Mouse (Mus musculus) ES-Bruce4 (cell line): ENCODE measurements around the gene Frmd6. TPM values are rescaled to one million over a fixed set of nuclear protein-coding genes. Genes with fewer than 3 reads are reported as not detected.

Experiments
- H3K27ac ChIP-seq: 2 replicates; pipeline ENCODE4 v1.5.1; 2012; ENCODE audit warnings: low read length, inconsistent platforms; ENCODE audit not compliant: insufficient read depth
- H3K27me3 ChIP-seq: 2 replicates; pipeline ENCODE4 v1.6.1; 2012; ENCODE audit warnings: mild to moderate bottlenecking, low read length, inconsistent platforms; ENCODE audit not compliant: control insufficient read depth, poor library complexity, insufficient read depth, severe bottlenecking
- H3K36me3 ChIP-seq: 2 replicates; pipeline ENCODE4 v1.6.1; 2012; ENCODE audit warnings: inconsistent platforms, mild to moderate bottlenecking, low read length, moderate library complexity; ENCODE audit not compliant: control insufficient read depth, poor library complexity, insufficient read depth, severe bottlenecking
- H3K4me1 ChIP-seq: one replicate; pipeline ENCODE4 v1.8.1; 2011; ENCODE audit warnings: low read length; ENCODE audit not compliant: control insufficient read depth, insufficient read depth
- H3K4me3 ChIP-seq: 2 replicates; pipeline ENCODE4 v1.5.1; 2011; ENCODE audit warnings: low read depth, mild to moderate bottlenecking, low read length
- H3K9ac ChIP-seq: 2 replicates; pipeline ENCODE4 v1.6.1; 2012; ENCODE audit warnings: low read depth, mild to moderate bottlenecking, inconsistent platforms; ENCODE audit not compliant: poor library complexity, severe bottlenecking
- H3K9me3 ChIP-seq: replicated peaks from 2 replicates; pipeline ENCODE4 v1.6.1; 2012; ENCODE audit warnings: mild to moderate bottlenecking, low read length, inconsistent platforms; ENCODE audit not compliant: control insufficient read depth, poor library complexity, insufficient read depth, severe bottlenecking
- CTCF ChIP-seq: IDR thresholded peaks from one replicate; pipeline ENCODE4 v1.8.1; 2011; ENCODE audit warnings: low read depth, low read length
- EP300 ChIP-seq: IDR thresholded peaks from 2 replicates; pipeline ENCODE4 v1.6.1; 2011; ENCODE audit warnings: low read depth, low read length; ENCODE audit not compliant: insufficient read depth
- POLR2A ChIP-seq: IDR thresholded peaks from one replicate; pipeline ENCODE4 v1.8.1; 2011; ENCODE audit warnings: low read length; ENCODE audit not compliant: insufficient read depth
- polyA plus RNA-seq: library from polyadenylated mRNA; stranded (reverse); fragments of >200 nt; gene quantifications from 2 replicates; pipeline ENCODE4 v1.2.4, GENCODE M21; 2011; ENCODE audit warnings: low read depth; ENCODE audit not compliant: missing spikeins, insufficient read depth, insufficient read length

Gene Frmd6
- polyA plus RNA-seq, 1 experiment: 30.5 TPM

DNA sequence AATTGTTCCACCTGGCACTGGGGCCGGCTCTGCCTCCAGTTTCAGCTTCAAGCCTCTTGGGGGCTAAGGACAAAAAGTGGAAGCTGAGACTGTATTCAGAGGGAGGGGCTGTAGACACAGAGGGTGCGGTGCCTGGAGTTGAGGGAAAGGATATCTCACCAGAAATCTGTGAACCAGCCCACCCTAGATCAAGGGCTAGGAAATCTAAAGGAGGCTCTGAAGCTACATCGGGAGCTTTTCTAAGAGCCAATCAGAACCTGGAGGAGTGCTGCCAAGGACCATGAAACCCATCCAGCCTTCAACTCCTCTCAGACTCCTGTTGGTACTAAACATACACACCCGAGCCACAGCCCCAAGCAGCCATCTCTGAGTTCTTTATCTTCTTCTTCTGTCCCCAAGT, 82.8 kb downstream of the Frmd6 start:
- TF ChIP-seq EP300 (no peak), CTCF (no peak), POLR2A (no peak)
- H3K4me1 ChIP-seq: peaks cover 4% of the 10 kb centered on the region

DNA sequence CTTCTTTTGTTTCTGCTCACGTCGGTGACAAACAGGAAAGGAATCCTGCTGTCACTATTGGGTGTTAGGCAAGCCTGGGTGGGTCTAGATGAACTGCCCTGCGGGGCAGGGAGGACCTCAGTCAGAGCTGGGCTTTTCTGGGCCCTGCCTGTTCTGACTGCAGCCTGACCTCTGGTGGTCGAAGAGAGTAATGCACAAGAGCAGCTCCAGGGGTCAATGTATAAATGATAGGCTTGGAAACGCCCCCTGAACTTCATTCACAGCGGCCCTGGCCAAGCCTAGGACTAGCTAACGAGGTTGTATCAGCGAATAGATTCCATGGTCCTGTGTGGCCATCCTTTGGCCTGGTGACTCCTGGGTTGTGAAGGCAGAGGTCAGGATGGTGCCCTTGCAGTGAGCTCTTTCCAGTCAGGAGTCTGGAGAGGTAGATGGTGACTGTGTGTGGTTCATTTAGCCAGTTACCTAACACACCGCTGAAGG, 85.0 kb downstream of the Frmd6 start:
- Histone ChIP-seq H3K9ac (no peak overlapping the region), H3K4me3 (no peak overlapping the region), H3K4me1 (peaks cover 4% of the 10 kb centered on the region), H3K36me3 (no peaks in the 10 kb centered on the region), H3K27ac (no peak overlapping the region), H3K9me3 (no peaks in the 10 kb centered on the region), H3K27me3 (no peaks in the 10 kb centered on the region)
- TF ChIP-seq EP300: no peak
- TF ChIP-seq CTCF: peak; percentile 85

More for the DNA sequence above, 82.8 kb downstream of the Frmd6 start:
- Histone ChIP-seq H3K4me3 (peak overlapping the region; percentile 5; the same call in 1 of the 2 replicates), H3K9ac (no peak overlapping the region), H3K9me3 (no peaks in the 10 kb centered on the region), H3K36me3 (no peaks in the 10 kb centered on the region), H3K27ac (no peak overlapping the region), H3K27me3 (no peaks in the 10 kb centered on the region)

DNA sequence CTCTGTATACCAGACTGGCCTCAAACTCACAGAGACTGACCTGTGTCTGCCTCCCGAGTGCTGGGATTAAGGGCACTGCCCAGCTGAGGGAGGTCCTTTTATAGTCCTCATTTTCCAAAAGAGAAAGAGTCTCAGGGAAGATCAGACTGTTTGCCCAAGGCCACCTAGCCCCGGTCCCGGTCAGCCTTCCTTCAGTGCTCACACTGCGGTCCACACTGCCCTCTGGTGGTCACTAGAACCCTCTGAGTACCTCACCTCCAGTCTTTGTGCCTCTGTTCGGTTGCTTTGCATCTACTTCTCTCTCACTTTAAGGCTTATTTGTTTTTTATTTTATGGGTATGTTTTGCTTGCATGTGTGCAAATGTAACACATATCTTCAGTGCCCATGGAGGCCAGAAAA, 85.7 kb downstream of the Frmd6 start:
- peaks cover 4% of the 10 kb centered on the region for H3K4me1 ChIP-seq
- no peaks in the 10 kb centered on the region for H3K9me3 ChIP-seq
- H3K27me3 ChIP-seq: no peaks in the 10 kb centered on the region
- H3K9ac ChIP-seq: no peak overlapping the region
- H3K4me3 ChIP-seq: no peak overlapping the region
- no peaks in the 10 kb centered on the region for H3K36me3 ChIP-seq
- H3K27ac ChIP-seq: no peak overlapping the region
- TF ChIP-seq CTCF: peak; percentile 97
- no peak for TF ChIP-seq EP300

DNA sequence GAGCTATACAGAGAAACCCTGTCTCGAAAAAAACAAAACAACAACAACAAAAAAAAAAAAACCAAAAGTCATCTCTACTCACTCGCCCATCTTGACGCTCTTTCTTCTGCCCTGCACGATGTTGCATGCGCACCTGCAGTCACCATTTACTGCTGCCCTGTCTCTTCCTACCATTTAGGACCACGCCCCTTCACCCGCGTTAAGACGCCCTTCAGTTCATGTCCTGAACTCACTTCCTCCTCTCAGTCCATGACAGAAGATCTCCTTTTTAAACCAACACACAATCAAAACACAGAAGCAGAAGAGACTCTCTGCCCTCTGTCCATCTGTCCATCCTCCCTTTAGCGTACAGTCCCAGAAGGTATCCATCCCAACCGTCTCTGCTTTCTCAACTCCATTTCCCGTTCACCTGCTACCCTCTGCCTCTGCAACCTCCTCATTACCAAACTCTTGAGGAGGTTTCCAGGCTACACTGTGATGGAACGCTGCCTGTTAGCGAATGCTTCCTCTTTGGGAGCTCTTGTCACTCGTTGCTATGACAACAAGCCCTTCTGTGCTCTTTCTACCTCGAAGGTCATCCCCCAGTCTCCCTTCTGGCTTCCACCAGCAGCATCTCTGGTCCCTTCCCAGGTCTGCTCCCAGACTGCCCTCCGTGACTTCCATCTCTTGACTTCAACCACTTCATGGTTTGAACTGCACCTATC, 86.5 kb downstream of the Frmd6 start:
- no peak for TF ChIP-seq CTCF
- no peak for TF ChIP-seq EP300
- TF ChIP-seq POLR2A: no peak
- H3K27me3 ChIP-seq: no peaks in the 10 kb centered on the region
- H3K9ac ChIP-seq: no peak overlapping the region
- peaks cover 8% of the 10 kb centered on the region for H3K9me3 ChIP-seq
- no peak overlapping the region for H3K27ac ChIP-seq
- H3K4me3 ChIP-seq: no peak overlapping the region
- H3K36me3 ChIP-seq: no peaks in the 10 kb centered on the region
- peaks cover 4% of the 10 kb centered on the region for H3K4me1 ChIP-seq

DNA sequence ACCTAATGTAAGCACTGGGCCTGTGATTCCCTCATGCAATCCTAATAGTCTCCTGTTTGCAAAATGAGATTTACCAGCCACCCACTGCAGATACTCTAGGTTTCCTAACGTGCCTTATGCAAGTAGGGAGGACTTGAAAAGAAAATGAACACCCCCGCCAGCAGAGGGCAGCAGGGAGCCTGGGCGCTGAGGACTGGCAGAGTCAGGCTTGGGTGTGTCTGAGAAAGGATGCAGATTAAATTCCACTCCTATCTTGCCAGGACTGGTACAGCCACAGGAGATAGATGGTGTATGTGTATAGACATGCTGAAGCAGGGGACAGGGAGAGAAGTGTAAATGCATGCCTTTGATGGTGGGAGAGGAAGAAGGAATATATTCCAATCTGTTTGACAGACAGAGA, 88.1 kb downstream of the Frmd6 start:
- TF ChIP-seq POLR2A: no peak
- no peak for TF ChIP-seq EP300
- TF ChIP-seq CTCF: peak; percentile 63
- Histone ChIP-seq H3K36me3 (no peaks in the 10 kb centered on the region), H3K27me3 (no peaks in the 10 kb centered on the region), H3K9ac (no peak overlapping the region), H3K4me1 (no peaks in the 10 kb centered on the region), H3K27ac (no peak overlapping the region), H3K9me3 (peaks cover 17% of the 10 kb centered on the region), H3K4me3 (no peak overlapping the region)

DNA sequence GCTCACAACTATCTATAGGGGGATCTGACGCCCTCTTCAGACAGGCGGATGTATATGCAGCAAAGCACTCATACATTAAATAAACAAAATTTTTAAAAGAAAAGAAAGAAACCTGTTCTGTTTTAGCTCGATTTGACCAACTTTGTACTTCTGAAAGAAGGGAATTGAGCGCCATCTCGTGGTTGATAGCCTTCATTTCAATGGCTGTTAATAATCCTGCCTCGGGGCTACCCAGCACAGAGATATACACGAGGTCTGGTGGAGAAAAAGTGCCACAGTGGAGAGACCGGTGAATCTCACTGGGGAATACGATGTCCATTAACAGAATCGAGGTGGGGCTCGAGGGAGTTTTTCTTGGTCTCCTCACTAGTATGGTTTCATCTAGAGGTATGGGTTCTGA, 89.1 kb downstream of the Frmd6 start:
- H3K9ac ChIP-seq: no peak overlapping the region
- H3K27me3 ChIP-seq: no peaks in the 10 kb centered on the region
- TF ChIP-seq EP300: no peak
- no peak for TF ChIP-seq POLR2A
- no peak for TF ChIP-seq CTCF
- no peak overlapping the region for H3K27ac ChIP-seq
- no peaks in the 10 kb centered on the region for H3K4me1 ChIP-seq
- H3K36me3 ChIP-seq: no peaks in the 10 kb centered on the region
- H3K9me3 ChIP-seq: peaks cover 17% of the 10 kb centered on the region
- H3K4me3 ChIP-seq: no peak overlapping the region
